Mouse (Mus musculus) myocyte (in vitro differentiated cells): ENCODE results near the gene Efcab12. TPM values are rescaled to one million over a fixed set of nuclear protein-coding genes. Genes with fewer than 3 reads are reported as not detected.
A peak's percentile ranks its signal among the peaks of the same experiment; 100 is the strongest.

Experiments used
- H3K27me3 ChIP-seq: one replicate; pipeline ENCODE4 v1.6.1; 2011; ENCODE audit not compliant: control insufficient read depth, insufficient read depth, insufficient read length
- H3K36me3 ChIP-seq: one replicate; pipeline ENCODE4 v1.6.1; 2011; ENCODE audit not compliant: control insufficient read depth, insufficient read depth
- H3K4me2 ChIP-seq: one replicate; pipeline ENCODE4 v1.6.1; 2011; ENCODE audit warnings: low read depth, control low read depth
- H3K4me3 ChIP-seq: one replicate; pipeline ENCODE4 v1.5.1; 2011; ENCODE audit warnings: mild to moderate bottlenecking, control low read depth, moderate library complexity
- H3K79me2 ChIP-seq: one replicate; pipeline ENCODE4 v1.6.1; 2011; ENCODE audit not compliant: control insufficient read depth, insufficient read depth
- H3ac ChIP-seq: one replicate; pipeline ENCODE4 v1.6.1; 2011; ENCODE audit not compliant: control insufficient read depth, insufficient read length
- CEBPB ChIP-seq: IDR thresholded peaks from 2 replicates; pipeline ENCODE4 v1.6.1; 2011; ENCODE audit warnings: mild to moderate bottlenecking, moderate library complexity; ENCODE audit not compliant: poor library complexity, insufficient read depth, severe bottlenecking
- E2F4 ChIP-seq: IDR thresholded peaks from one replicate; pipeline ENCODE4 v1.6.1; 2011; ENCODE audit warnings: mild to moderate bottlenecking, control low read depth, moderate library complexity; ENCODE audit not compliant: insufficient read depth
- MAX ChIP-seq: IDR thresholded peaks from one replicate; pipeline ENCODE4 v1.6.1; 2011; ENCODE audit warnings: low read depth, mild to moderate bottlenecking, control low read depth
- MYOD1 ChIP-seq, 3 experiments: IDR thresholded peaks; one replicate each; pipeline ENCODE4 v1.6.1; 2011; ENCODE audit warnings: control low read depth in 2 of 3, low read depth in 2 of 3, mild to moderate bottlenecking in 2 of 3, moderate library complexity in 1 of 3; ENCODE audit not compliant: insufficient read length in 2 of 3, control insufficient read depth in 1 of 3
- MYOG ChIP-seq, 3 experiments: IDR thresholded peaks; one replicate each; pipeline ENCODE4 v1.6.1; 2011; ENCODE audit warnings: control low read depth in 2 of 3, low read depth in 2 of 3, mild to moderate bottlenecking in 2 of 3; ENCODE audit not compliant: insufficient read length in 2 of 3, control insufficient read depth in 1 of 3, insufficient read depth in 1 of 3
- POLR2A ChIP-seq: IDR thresholded peaks from one replicate; pipeline ENCODE4 v1.6.1; 2011; ENCODE audit warnings: low read depth, mild to moderate bottlenecking, control low read depth, moderate library complexity; ENCODE audit not compliant: insufficient read length
- POLR2AphosphoS2 ChIP-seq: IDR thresholded peaks from one replicate; pipeline ENCODE4 v1.6.1; 2011; ENCODE audit warnings: low read depth, control low read depth; ENCODE audit not compliant: insufficient read length
- REST ChIP-seq: IDR thresholded peaks from one replicate; pipeline ENCODE4 v1.6.1; 2011; ENCODE audit warnings: mild to moderate bottlenecking, control low read depth, moderate library complexity; ENCODE audit not compliant: insufficient read depth, insufficient read length
- SRF ChIP-seq: IDR thresholded peaks from one replicate; pipeline ENCODE4 v1.6.1; 2011; ENCODE audit warnings: low read depth; ENCODE audit not compliant: control insufficient read depth, insufficient read length
- TCF12 ChIP-seq: IDR thresholded peaks from one replicate; pipeline ENCODE4 v1.6.1; 2011; ENCODE audit warnings: mild to moderate bottlenecking, control low read depth; ENCODE audit not compliant: poor library complexity, insufficient read depth, severe bottlenecking
- TCF3 ChIP-seq: IDR thresholded peaks from one replicate; pipeline ENCODE4 v1.6.1; 2011; ENCODE audit warnings: low read depth, control low read depth; ENCODE audit not compliant: insufficient read length
- USF1 ChIP-seq: IDR thresholded peaks from one replicate; pipeline ENCODE4 v1.6.1; 2011; ENCODE audit warnings: low read depth, mild to moderate bottlenecking, control low read depth, moderate library complexity
- polyA plus RNA-seq: library from polyadenylated mRNA; unstranded; fragments of >200 nt; fragmentation: generic; extraction: Trizol; gene quantifications from one replicate; pipeline ENCODE4 v1.2.1, GENCODE M21; 2012; ENCODE audit warnings: missing spikeins

Efcab12 gene
- polyA plus RNA-seq, 1 experiment = not detected

GRCm38 (mm10) chr6:115767357-115767756 lies 70.9 kb downstream of the Efcab12 start:
- Histone ChIP-seq H3ac (no peak overlapping the region), H3K4me3 (no peak overlapping the region), H3K27me3 (no peaks in the 10 kb centered on the region), H3K36me3 (no peaks in the 10 kb centered on the region), H3K79me2 (no peaks in the 10 kb centered on the region), H3K4me2 (no peak overlapping the region)
- TF ChIP-seq CEBPB (no peak), E2F4 (no peak), USF1 (no peak), POLR2A (no peak), TCF3 (no peak), REST (no peak), POLR2AphosphoS2 (no peak), SRF (no peak), TCF12 (no peak), MAX (no peak), MYOD1 (IDR thresholded peaks at IDR 0.05; ENCODE audit: control insufficient read depth in 1 of 3, insufficient read length in 2 of 3, low read depth in 2 of 3) (no peak), MYOG (IDR thresholded peaks at IDR 0.05; ENCODE audit: control insufficient read depth in 1 of 3, insufficient read depth in 1 of 3, insufficient read length in 2 of 3, low read depth in 2 of 3) (no peak)

GRCm38 (mm10) chr6:115764179-115764578 lies 74.0 kb downstream of the Efcab12 start:
- no peaks in the 10 kb centered on the region for H3K36me3 ChIP-seq
- no peak overlapping the region for H3ac ChIP-seq
- no peak overlapping the region for H3K4me3 ChIP-seq
- TF ChIP-seq MAX (no peak), USF1 (peak; percentile 74)
- H3K27me3 ChIP-seq = no peaks in the 10 kb centered on the region
- H3K4me2 ChIP-seq = no peak overlapping the region
- H3K79me2 ChIP-seq = no peaks in the 10 kb centered on the region

GRCm38 (mm10) chr6:115761995-115762756 lies 76.0 kb downstream of the Efcab12 start, which contains the start of gene Tmem40:
Gene Tmem40, minus strand, starts transcription at chr6:115762410.
- Histone ChIP-seq H3K4me3 (no peak within 1 kb of the TSS), H3K4me2 (no peak within 1 kb of the TSS), H3K27me3 (no peaks in the 10 kb centered on the region), H3ac (no peak within 1 kb of the TSS), H3K79me2 (no peaks in the 10 kb centered on the region), H3K36me3 (no peaks in the 10 kb centered on the region)
- TF ChIP-seq TCF12 (no peak), MYOD1 (IDR thresholded peaks at IDR 0.05; ENCODE audit: control insufficient read depth in 1 of 3, insufficient read length in 2 of 3, low read depth in 2 of 3) (no peak), E2F4 (no peak), REST (no peak), MAX (no peak), SRF (no peak), TCF3 (no peak), USF1 (no peak)

- TF ChIP-seq POLR2A (no peak), MYOD1 (IDR thresholded peaks at IDR 0.05; ENCODE audit: control insufficient read depth in 1 of 3, insufficient read length in 2 of 3, low read depth in 2 of 3) (peak; percentile 61 to 90 (median 89)), CEBPB (no peak), E2F4 (no peak), TCF3 (peak; percentile 69), POLR2AphosphoS2 (no peak), SRF (no peak), MAX (no peak), TCF12 (peak; percentile 51), MYOG (IDR thresholded peaks at IDR 0.05; ENCODE audit: control insufficient read depth in 1 of 3, insufficient read depth in 1 of 3, insufficient read length in 2 of 3, low read depth in 2 of 3) (peak; percentile 33 to 91 (median 85)), REST (no peak), USF1 (no peak)
- Histone ChIP-seq H3K79me2 (no peaks in the 10 kb centered on the region), H3ac (no peak overlapping the region), H3K4me3 (no peak overlapping the region), H3K4me2 (no peak overlapping the region), H3K27me3 (no peaks in the 10 kb centered on the region), H3K36me3 (no peaks in the 10 kb centered on the region)
Measured at GRCm38 (mm10) chr6:115760982-115761381, 77.2 kb downstream of the Efcab12 start.

Other genes starting within 250 kb of the Efcab12 start
- 0.04 TPM for gene Mkrn2os, start 245.8 kb downstream of the Efcab12 start, polyA plus RNA-seq
- gene Mkrn2, start 236.5 kb downstream of the Efcab12 start, polyA plus RNA-seq = 17.0 TPM
- 81.2 TPM for gene Raf1, start 161.8 kb downstream of the Efcab12 start, polyA plus RNA-seq
- gene Tmem40, start 76.0 kb downstream of the Efcab12 start, polyA plus RNA-seq = 0.37 TPM
- 31.3 TPM for gene Cand2, start 63.9 kb downstream of the Efcab12 start, polyA plus RNA-seq
- 4,367 TPM for gene Rpl32, start 29.7 kb downstream of the Efcab12 start, polyA plus RNA-seq
- 0.56 TPM for gene Mbd4, start 15.0 kb upstream of the Efcab12 start, polyA plus RNA-seq
- 21.4 TPM for gene Ift122, start 15.1 kb upstream of the Efcab12 start, polyA plus RNA-seq
- gene Rho, start 93.3 kb upstream of the Efcab12 start, polyA plus RNA-seq = 0.19 TPM
- not detected for gene H1foo, start 106.5 kb upstream of the Efcab12 start, polyA plus RNA-seq
- gene Plxnd1, start 156.6 kb upstream of the Efcab12 start, polyA plus RNA-seq = 39.4 TPM